Mouse (Mus musculus) testis, postnatal 14 days (tissue): ENCODE data around the gene Plscr3.

ENCODE experiments used
- DNase-seq: peaks from one replicate; pipeline ENCODE4 v3.0.0; 2021; ENCODE audit warnings: low spot score

The Plscr3 gene

GRCm38 (mm10) chr11:69846198-69846680 lies at the start of gene Plscr3:
Gene Plscr3 (plus strand): TSS chr11:69846376.
- peak; percentile 89 for DNase-seq

- no peak for DNase-seq
Observed at GRCm38 (mm10) chr11:69797924-69798323, 48.3 kb upstream of the Plscr3 start.

- DNase-seq, result no peak
Observed at GRCm38 (mm10) chr11:69799394-69800137, 46.6 kb upstream of the Plscr3 start.

- DNase-seq, result no peak
Observed at GRCm38 (mm10) chr11:69800138-69800391, 46.1 kb upstream of the Plscr3 start.

- DNase-seq, result peak; percentile 78
Observed at GRCm38 (mm10) chr11:69800392-69801197, 45.6 kb upstream of the Plscr3 start.

- no peak for DNase-seq
Observed at GRCm38 (mm10) chr11:69801379-69801977, 44.7 kb upstream of the Plscr3 start, which contains the start of gene Fgf11. Gene Fgf11 (minus strand): TSS chr11:69801857.

GRCm38 (mm10) chr11:69802648-69803105 lies 43.5 kb upstream of the Plscr3 start:
- DNase-seq, result peak; percentile 81

GRCm38 (mm10) chr11:69803328-69803727 lies 42.8 kb upstream of the Plscr3 start:
- peak; percentile 41 for DNase-seq

- peak; percentile 74 for DNase-seq
Observed at GRCm38 (mm10) chr11:69803786-69804651, 42.2 kb upstream of the Plscr3 start.

- DNase-seq, result no peak
Observed at GRCm38 (mm10) chr11:69804652-69804940, 41.6 kb upstream of the Plscr3 start.

- peak; percentile 53 for DNase-seq
Observed at GRCm38 (mm10) chr11:69804972-69805909, 40.9 kb upstream of the Plscr3 start, which contains the start of gene Tmem102. Gene Tmem102 (minus strand): TSS chr11:69805624.

- DNase-seq, result no peak
Observed at GRCm38 (mm10) chr11:69806378-69806777, 39.8 kb upstream of the Plscr3 start.

- no peak for DNase-seq
Observed at GRCm38 (mm10) chr11:69807641-69808040, 38.5 kb upstream of the Plscr3 start.

- DNase-seq, result no peak
Observed at GRCm38 (mm10) chr11:69810280-69810679, 35.9 kb upstream of the Plscr3 start.

- no peak for DNase-seq
Observed at GRCm38 (mm10) chr11:69815155-69815554, 31.0 kb upstream of the Plscr3 start, which contains the start of gene Gm39566. Gene Gm39566 (minus strand): TSS chr11:69815298.

- no peak for DNase-seq
Observed at GRCm38 (mm10) chr11:69816520-69816919, 29.7 kb upstream of the Plscr3 start.

GRCm38 (mm10) chr11:69818365-69818764 lies 27.8 kb upstream of the Plscr3 start, which contains the start of gene Spem2:
Gene Spem2 (minus strand): TSS chr11:69818465.
- no peak for DNase-seq

GRCm38 (mm10) chr11:69818871-69819270 lies 27.3 kb upstream of the Plscr3 start:
- no peak for DNase-seq

GRCm38 (mm10) chr11:69822080-69822479 lies 24.1 kb upstream of the Plscr3 start, which contains the start of gene Spem1:
Gene Spem1 (minus strand): TSS chr11:69822180.
- no peak for DNase-seq

- no peak for DNase-seq
Observed at GRCm38 (mm10) chr11:69823456-69823855, 22.7 kb upstream of the Plscr3 start.
